Mouse (Mus musculus) kidney, postnatal 0 days (tissue): ENCODE measurements around the gene Emc8. TPM values are rescaled to one million over a fixed set of nuclear protein-coding genes. Genes with fewer than 3 reads are reported as not detected.

Experiments
- ATAC-seq: fragments of 200-750 bp; cut with Nextera tagmentation; replicated peaks from 2 replicates; pipeline ENCODE4 v1.8.0; 2017; ENCODE audit warnings: low read depth, moderate number of reproducible peaks, moderate TSS enrichment, moderate library complexity; ENCODE audit not compliant: low FRiP score
- DNase-seq: peaks from one replicate; pipeline ENCODE4 v3.0.0-alpha.2; 2016; ENCODE audit warnings: low spot score
- H3K27ac ChIP-seq: fragments of 300-500 bp; sonication (generic); 2 replicates; pipeline ENCODE4 v1.5.1; 2014; ENCODE audit warnings: mild to moderate bottlenecking
- H3K27me3 ChIP-seq: fragments of 300-500 bp; sonication (generic); 2 replicates; pipeline ENCODE4 v1.6.1; 2014; ENCODE audit warnings: low read length, mixed read lengths; ENCODE audit not compliant: insufficient read depth
- H3K36me3 ChIP-seq: fragments of 300-500 bp; sonication (generic); 2 replicates; pipeline ENCODE4 v1.6.1; 2014; ENCODE audit warnings: low read length, mixed read lengths; ENCODE audit not compliant: insufficient read depth
- H3K4me1 ChIP-seq: fragments of 300-500 bp; sonication (generic); replicated peaks from 2 replicates; pipeline ENCODE4 v1.6.1; 2014; ENCODE audit warnings: antibody characterized with exemption, low read length, mixed read lengths; ENCODE audit not compliant: insufficient read depth
- H3K4me2 ChIP-seq: fragments of 300-500 bp; sonication (generic); 2 replicates; pipeline ENCODE4 v1.6.1; 2014; ENCODE audit warnings: mild to moderate bottlenecking, low read length, moderate library complexity, mixed read lengths
- H3K4me3 ChIP-seq: fragments of 300-500 bp; sonication (generic); replicated peaks from 2 replicates; pipeline ENCODE4 v1.5.1; 2014; ENCODE audit warnings: low read depth, low read length
- H3K9ac ChIP-seq: fragments of 300-500 bp; sonication (generic); 2 replicates; pipeline ENCODE4 v1.6.1; 2014; ENCODE audit warnings: low read depth, low read length
- H3K9me3 ChIP-seq: fragments of 300-500 bp; sonication (generic); replicated peaks from 2 replicates; pipeline ENCODE4 v1.6.1; 2016; ENCODE audit warnings: low read length, inconsistent platforms, mixed read lengths
- CTCF ChIP-seq: IDR thresholded peaks from 2 replicates; pipeline ENCODE4 v1.5.1; 2016; ENCODE audit warnings: antibody characterized with exemption, low read depth, mild to moderate bottlenecking, moderate library complexity
- WGBS: fragments of 180-500 bp; shearing (Covaris S2); extraction: QIAGEN DNeasy Blood & Tissue Kit; methylation state at CpG from one replicate; pipeline ENCODE4 v1.1.7; 2014; 5-methylcytosine and 5-hydroxymethylcytosine counted together
- polyA plus RNA-seq: library from polyadenylated mRNA; unstranded; fragments of >200 nt; fragmentation: Nextera tagmentation; extraction: Ambion mirVana; gene quantifications from 2 replicates; pipeline ENCODE4 v1.2.1, GENCODE M21; 2015

The Emc8 gene
- polyA plus RNA-seq, 1 experiment from 2014 or later = 213 TPM

DNA sequence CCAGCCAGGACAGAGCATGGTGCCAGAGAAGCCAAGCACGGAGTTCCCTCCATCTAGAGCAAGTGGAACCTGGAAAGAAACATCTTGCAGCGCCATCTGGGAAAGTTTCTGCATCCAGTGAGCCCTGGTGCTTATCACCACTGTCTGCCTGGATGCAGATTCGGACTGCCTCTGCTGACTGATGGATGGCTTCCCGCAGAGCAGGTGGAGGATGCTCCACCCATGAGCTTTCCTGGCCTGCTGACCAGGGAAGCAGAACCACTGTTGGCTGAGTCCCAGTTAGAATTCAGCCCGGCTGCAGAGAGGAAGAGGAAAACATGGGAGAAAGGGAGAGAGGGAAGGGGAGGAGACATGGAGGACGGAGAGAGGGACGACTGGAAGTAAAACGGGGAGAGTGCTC is 19.4 kb upstream of the Emc8 start:
- no peaks in the 10 kb centered on the region for H3K36me3 ChIP-seq
- no peak overlapping the region for H3K27ac ChIP-seq
- no peak overlapping the region for H3K4me2 ChIP-seq
- WGBS = 48% methylated on average over 8 of the region's 8 CpGs
- H3K9me3 ChIP-seq = no peaks in the 10 kb centered on the region
- no peak overlapping the region for H3K4me3 ChIP-seq
- H3K27me3 ChIP-seq = no peaks in the 10 kb centered on the region
- no peaks in the 10 kb centered on the region for H3K4me1 ChIP-seq
- no peak overlapping the region for H3K9ac ChIP-seq
- DNase-seq (no peak), ATAC-seq (no peak)
- no peak for TF ChIP-seq CTCF

DNA sequence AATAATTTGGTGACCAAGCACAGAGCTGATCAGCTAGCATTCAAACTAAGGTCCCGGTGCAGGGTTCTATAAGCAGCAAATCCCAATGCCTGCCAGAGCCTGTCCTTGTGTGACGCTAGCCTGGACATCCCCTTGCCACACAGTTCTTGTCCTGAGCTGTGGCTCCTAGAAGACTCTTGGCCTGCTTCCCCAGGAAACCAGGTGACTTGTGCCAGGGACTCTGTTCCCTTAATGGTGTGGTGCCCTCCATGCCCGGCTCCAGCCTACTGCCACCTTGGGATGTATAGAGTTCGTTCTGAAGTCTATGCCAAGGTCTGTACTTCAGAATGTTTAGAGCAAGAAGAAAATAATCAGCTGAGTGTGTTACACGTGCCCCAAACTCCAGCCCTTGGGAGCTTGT is 18.2 kb upstream of the Emc8 start:
- no peak overlapping the region for H3K4me2 ChIP-seq
- no peaks in the 10 kb centered on the region for H3K36me3 ChIP-seq
- WGBS = 91% methylated on average over 5 of the region's 5 CpGs
- ATAC-seq (no peak), DNase-seq (no peak)
- H3K27ac ChIP-seq = no peak overlapping the region
- no peaks in the 10 kb centered on the region for H3K9me3 ChIP-seq
- H3K4me1 ChIP-seq = no peaks in the 10 kb centered on the region
- TF ChIP-seq CTCF = no peak
- no peak overlapping the region for H3K9ac ChIP-seq
- H3K27me3 ChIP-seq = no peaks in the 10 kb centered on the region
- no peak overlapping the region for H3K4me3 ChIP-seq

GRCm38 (mm10) chr8:120686051-120686450 is 17.7 kb upstream of the Emc8 start:
- 88% methylated on average over 13 of the region's 13 CpGs for WGBS
- no peak for TF ChIP-seq CTCF
- Histone ChIP-seq H3K27me3 (no peaks in the 10 kb centered on the region), H3K36me3 (no peaks in the 10 kb centered on the region), H3K4me1 (no peaks in the 10 kb centered on the region), H3K4me3 (no peak overlapping the region), H3K9me3 (no peaks in the 10 kb centered on the region), H3K27ac (no peak overlapping the region), H3K9ac (no peak overlapping the region), H3K4me2 (no peak overlapping the region)
- DNase-seq = no peak
- no peak for ATAC-seq

GRCm38 (mm10) chr8:120685591-120685990 is 17.2 kb upstream of the Emc8 start:
- Histone ChIP-seq H3K36me3 (no peaks in the 10 kb centered on the region), H3K4me3 (no peak overlapping the region), H3K9ac (no peak overlapping the region), H3K27ac (no peak overlapping the region), H3K9me3 (no peaks in the 10 kb centered on the region), H3K4me2 (no peak overlapping the region), H3K4me1 (no peaks in the 10 kb centered on the region), H3K27me3 (no peaks in the 10 kb centered on the region)
- no peak for TF ChIP-seq CTCF
- no peak for ATAC-seq
- 87% methylated on average over 8 of the region's 8 CpGs for WGBS
- no peak for DNase-seq

- DNase-seq (no peak), ATAC-seq (no peak)
- Histone ChIP-seq H3K36me3 (no peaks in the 10 kb centered on the region), H3K4me1 (no peaks in the 10 kb centered on the region), H3K27ac (no peak overlapping the region), H3K27me3 (no peaks in the 10 kb centered on the region), H3K9ac (no peak overlapping the region), H3K9me3 (no peaks in the 10 kb centered on the region), H3K4me2 (no peak overlapping the region), H3K4me3 (no peak overlapping the region)
- TF ChIP-seq CTCF = no peak
- WGBS = 63% methylated on average over 5 of the region's 5 CpGs
These were observed 16.7 kb upstream of the Emc8 start for GRCm38 (mm10) chr8:120685097-120685496.

DNA sequence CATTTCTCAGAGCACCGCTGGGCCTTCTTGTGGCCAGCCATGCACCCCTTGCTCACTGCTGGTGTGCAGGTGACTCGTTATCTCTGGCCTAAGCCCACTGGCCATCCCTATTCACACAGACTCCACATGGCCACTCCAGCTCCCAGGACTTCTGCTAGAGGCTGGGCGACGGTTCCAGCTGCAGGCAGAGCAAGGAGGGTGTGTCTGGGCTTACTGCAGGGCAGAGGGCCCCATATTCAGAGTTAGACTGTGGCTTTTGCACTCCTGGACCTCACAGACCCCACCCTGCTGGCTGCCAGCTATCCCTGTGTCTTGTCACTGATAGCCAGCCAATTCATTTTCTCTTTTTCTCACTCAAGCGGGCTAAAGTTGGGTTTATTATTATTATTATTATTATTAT is 15.7 kb upstream of the Emc8 start:
- TF ChIP-seq CTCF = no peak
- Histone ChIP-seq H3K9ac (no peak overlapping the region), H3K9me3 (no peaks in the 10 kb centered on the region), H3K4me1 (no peaks in the 10 kb centered on the region), H3K4me3 (no peak overlapping the region), H3K36me3 (no peaks in the 10 kb centered on the region), H3K4me2 (no peak overlapping the region), H3K27ac (no peak overlapping the region), H3K27me3 (no peaks in the 10 kb centered on the region)
- WGBS = 75% methylated on average over 5 of the region's 5 CpGs
- DNase-seq = no peak
- ATAC-seq = no peak

DNA sequence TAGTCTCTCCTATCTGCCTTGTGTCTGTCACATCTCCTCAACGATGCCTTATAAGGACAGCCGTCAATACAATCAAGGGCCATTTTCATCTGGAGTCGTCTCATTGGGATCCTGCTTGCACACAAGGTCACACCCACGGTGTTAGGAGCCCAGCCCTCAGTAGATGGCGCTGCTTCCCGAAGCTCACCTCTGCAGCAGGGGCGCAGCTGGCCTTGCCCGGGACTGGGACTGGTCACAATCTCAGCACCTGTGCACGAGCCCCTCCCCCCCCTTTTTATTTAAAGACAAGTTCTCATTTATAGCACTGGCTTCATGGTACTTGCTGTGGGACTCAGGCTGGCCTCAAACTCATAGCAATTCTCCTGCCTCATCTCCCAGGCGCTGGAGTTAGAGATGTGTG is 15.2 kb upstream of the Emc8 start:
- Histone ChIP-seq H3K9me3 (no peaks in the 10 kb centered on the region), H3K27ac (no peak overlapping the region), H3K4me1 (no peaks in the 10 kb centered on the region), H3K9ac (no peak overlapping the region), H3K36me3 (no peaks in the 10 kb centered on the region), H3K4me3 (no peak overlapping the region), H3K27me3 (no peaks in the 10 kb centered on the region), H3K4me2 (no peak overlapping the region)
- DNase-seq (peak; percentile 75), ATAC-seq (0 out of 2 replicates have a peak, but pooled peaks have one; percentile 45)
- peak; percentile 80 for TF ChIP-seq CTCF
- WGBS = 18% methylated on average over 10 of the region's 10 CpGs
